Mouse (Mus musculus): ENCODE measurements at regions not wholly inside any gene's neighbourhood (a gene's known extent, or its start where the extent isn't known, plus 50 kb on each side); places are given as distances from the start of the nearest gene placed in this dataset.

DNA sequence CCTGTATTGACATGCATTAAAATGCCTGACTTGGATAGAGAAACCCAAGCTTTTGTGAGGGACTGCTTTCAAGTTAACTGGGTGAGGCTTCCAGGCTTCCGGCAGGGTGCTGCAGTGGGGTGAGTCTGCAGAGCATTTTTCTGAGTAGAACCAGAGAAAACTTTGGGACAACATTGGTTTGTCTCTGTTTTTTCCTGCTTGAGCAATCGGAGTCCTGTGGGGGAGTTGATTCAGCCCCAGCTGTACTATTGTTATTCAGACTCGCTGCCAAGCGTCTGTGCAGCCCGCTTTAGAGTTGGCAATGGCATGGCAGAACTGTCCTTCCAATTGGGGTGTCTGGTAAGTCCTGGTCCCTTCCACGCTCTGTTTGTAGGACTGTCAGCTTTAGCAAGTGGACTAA is 204.8 kb upstream of the P2ry1 start:
- TF ChIP-seq POLR2A (IDR thresholded peaks at IDR 0.05; ENCODE audit: low read depth, low read length) (no peak), CTCF (IDR thresholded peaks at IDR 0.05; ENCODE audit: extremely low read depth, insufficient read depth, insufficient read length, insufficient replicate concordance) (no peak)
- Histone ChIP-seq H3K27ac (ENCODE audit: insufficient read depth, low read length) (no peak overlapping the region), H3K4me1 (ENCODE audit: control insufficient read depth, insufficient read depth, insufficient read length) (no peaks in the 10 kb centered on the region), H3K36me3 (ENCODE audit: control insufficient read depth, insufficient read depth, low read length) (no peaks in the 10 kb centered on the region), H3K27me3 (ENCODE audit: control insufficient read depth, insufficient read depth, low read length) (no peaks in the 10 kb centered on the region), H3K4me3 (ENCODE audit: extremely low read depth, insufficient read depth, insufficient read length) (no peak overlapping the region)
- 94% methylated on average over 6 of the region's 6 CpGs for WGBS
- DNase-seq (ENCODE audit: low read depth in 1 of 2, low spot score in 2 of 2): no peak

DNA sequence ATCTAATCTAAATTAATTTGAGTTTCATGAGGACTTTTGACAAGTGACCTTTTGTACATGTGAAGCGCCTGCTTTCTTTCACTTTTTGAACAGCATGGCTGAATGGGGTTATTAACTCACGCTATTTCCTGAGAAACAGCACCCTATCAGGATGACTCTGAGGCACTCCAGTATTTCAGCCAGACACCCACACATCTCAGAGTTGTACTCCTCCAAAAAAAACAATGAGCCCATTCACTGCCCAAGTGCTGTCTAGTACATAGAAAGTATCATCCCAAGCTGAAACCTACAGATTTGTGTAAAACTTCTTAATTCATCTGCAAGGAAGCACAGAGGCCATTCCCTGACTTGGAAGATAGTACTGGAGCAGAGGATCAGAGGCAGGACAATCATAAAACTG is 204.1 kb upstream of the P2ry1 start:
- Histone ChIP-seq H3K27ac (ENCODE audit: insufficient read depth, low read length) (no peak overlapping the region), H3K36me3 (ENCODE audit: control insufficient read depth, insufficient read depth, low read length) (no peaks in the 10 kb centered on the region)

DNA sequence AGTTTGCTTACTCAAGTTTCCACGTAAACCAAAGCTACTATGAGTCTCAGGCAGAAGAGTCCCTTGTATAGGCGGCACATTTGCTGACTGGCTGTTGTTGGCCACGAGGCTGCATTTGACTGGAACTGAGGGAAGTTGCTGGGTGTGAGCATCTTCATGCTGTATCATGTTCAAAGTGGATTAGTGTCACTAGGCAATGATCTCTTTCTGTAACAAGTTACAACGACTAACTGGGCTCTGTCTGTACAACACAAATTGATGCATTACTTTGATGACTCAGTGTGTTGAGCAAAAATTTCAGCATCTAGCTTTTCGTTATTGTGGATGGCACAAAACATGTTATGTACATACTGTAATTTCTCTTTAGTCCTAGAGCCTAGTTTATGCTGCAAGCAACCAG is 203.7 kb upstream of the P2ry1 start:
- no peak overlapping the region for H3K27ac ChIP-seq (ENCODE audit: insufficient read depth, low read length)
- TF ChIP-seq POLR2A (IDR thresholded peaks at IDR 0.05; ENCODE audit: low read depth, low read length): no peak
- no peak for TF ChIP-seq CTCF (IDR thresholded peaks at IDR 0.05; ENCODE audit: extremely low read depth, insufficient read depth, insufficient read length, insufficient replicate concordance)

More for the DNA sequence above, 204.1 kb upstream of the P2ry1 start:
- no peaks in the 10 kb centered on the region for H3K27me3 ChIP-seq (ENCODE audit: control insufficient read depth, insufficient read depth, low read length)
- H3K4me1 ChIP-seq (ENCODE audit: control insufficient read depth, insufficient read depth, insufficient read length): no peaks in the 10 kb centered on the region
- no peak overlapping the region for H3K4me3 ChIP-seq (ENCODE audit: extremely low read depth, insufficient read depth, insufficient read length)
- TF ChIP-seq POLR2A (IDR thresholded peaks at IDR 0.05; ENCODE audit: low read depth, low read length) (no peak), CTCF (IDR thresholded peaks at IDR 0.05; ENCODE audit: extremely low read depth, insufficient read depth, insufficient read length, insufficient replicate concordance) (no peak)
- DNase-seq (ENCODE audit: low read depth in 1 of 2, low spot score in 2 of 2): no peak
- WGBS: 90% methylated on average over 2 of the region's 2 CpGs

DNA sequence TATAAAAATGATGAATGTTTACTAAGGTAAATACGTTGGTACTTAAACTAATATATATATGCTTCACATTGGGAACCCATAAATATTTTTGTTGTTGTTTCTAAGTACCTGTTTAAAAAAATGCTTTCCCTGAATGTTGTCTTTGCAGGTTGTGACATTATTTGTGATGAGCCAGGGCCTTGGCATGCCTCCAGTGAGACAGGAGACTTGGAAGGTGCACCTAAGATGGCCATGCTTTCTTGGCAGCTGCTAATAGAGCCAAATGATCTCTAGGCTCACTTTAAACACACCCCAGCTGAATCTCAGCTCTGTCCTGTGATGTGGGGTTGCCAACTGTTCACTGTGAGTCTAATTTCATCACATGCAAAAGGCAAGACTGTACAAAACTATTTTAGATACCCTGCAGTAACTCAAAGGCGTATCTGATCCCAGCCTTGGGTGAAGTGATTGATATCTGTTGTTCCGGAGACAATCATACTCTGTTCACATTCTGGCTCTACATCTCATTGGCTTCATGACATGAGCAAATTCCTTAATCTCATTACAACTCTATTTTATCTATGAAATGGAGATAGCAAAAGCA is 197.8 kb upstream of the P2ry1 start:
- TF ChIP-seq CTCF (IDR thresholded peaks at IDR 0.05; ENCODE audit: extremely low read depth, insufficient read depth, insufficient read length, insufficient replicate concordance) (no peak), POLR2A (IDR thresholded peaks at IDR 0.05; ENCODE audit: low read depth, low read length) (no peak)
- Histone ChIP-seq H3K36me3 (ENCODE audit: control insufficient read depth, insufficient read depth, low read length) (no peaks in the 10 kb centered on the region), H3K4me3 (ENCODE audit: extremely low read depth, insufficient read depth, insufficient read length) (no peak overlapping the region), H3K4me1 (ENCODE audit: control insufficient read depth, insufficient read depth, insufficient read length) (no peaks in the 10 kb centered on the region), H3K27me3 (ENCODE audit: control insufficient read depth, insufficient read depth, low read length) (no peaks in the 10 kb centered on the region), H3K27ac (ENCODE audit: insufficient read depth, low read length) (no peak overlapping the region)
- 95% methylated on average over 3 of the region's 3 CpGs for WGBS
- DNase-seq (ENCODE audit: low read depth in 1 of 2, low spot score in 2 of 2): no peak

More for the DNA sequence above, 203.7 kb upstream of the P2ry1 start:
- no peaks in the 10 kb centered on the region for H3K4me1 ChIP-seq (ENCODE audit: control insufficient read depth, insufficient read depth, insufficient read length)
- WGBS: 91% methylated on average over 5 of the region's 5 CpGs
- no peak overlapping the region for H3K4me3 ChIP-seq (ENCODE audit: extremely low read depth, insufficient read depth, insufficient read length)
- DNase-seq (ENCODE audit: low read depth in 1 of 2, low spot score in 2 of 2): no peak
- no peaks in the 10 kb centered on the region for H3K36me3 ChIP-seq (ENCODE audit: control insufficient read depth, insufficient read depth, low read length)
- no peaks in the 10 kb centered on the region for H3K27me3 ChIP-seq (ENCODE audit: control insufficient read depth, insufficient read depth, low read length)

DNA sequence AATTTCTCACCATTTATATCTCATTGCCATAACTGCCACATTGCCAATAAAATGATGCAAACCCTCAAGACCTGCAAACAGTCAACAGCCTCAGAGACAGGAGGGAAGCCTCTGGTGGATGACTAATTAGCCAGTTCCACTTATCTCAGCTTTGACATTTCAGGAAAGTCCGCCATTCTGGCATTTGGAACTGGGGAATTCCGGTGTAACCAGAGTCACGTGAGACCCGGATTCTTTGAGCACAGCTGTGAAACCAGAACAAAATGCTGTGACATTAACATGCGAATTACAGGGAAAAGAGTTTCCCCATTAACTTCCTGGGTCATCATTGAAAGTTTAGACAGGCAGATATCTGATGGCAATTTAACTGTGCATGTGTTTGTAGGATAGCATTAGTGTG is 190.7 kb upstream of the P2ry1 start:
- Histone ChIP-seq H3K27ac (ENCODE audit: insufficient read depth, low read length) (no peak overlapping the region), H3K4me3 (ENCODE audit: extremely low read depth, insufficient read depth, insufficient read length) (no peak overlapping the region), H3K4me1 (ENCODE audit: control insufficient read depth, insufficient read depth, insufficient read length) (no peaks in the 10 kb centered on the region), H3K36me3 (ENCODE audit: control insufficient read depth, insufficient read depth, low read length) (no peaks in the 10 kb centered on the region), H3K27me3 (ENCODE audit: control insufficient read depth, insufficient read depth, low read length) (no peaks in the 10 kb centered on the region)
- 79% methylated on average over 5 of the region's 5 CpGs for WGBS
- no peak for TF ChIP-seq POLR2A (IDR thresholded peaks at IDR 0.05; ENCODE audit: low read depth, low read length)
- no peak for TF ChIP-seq CTCF (IDR thresholded peaks at IDR 0.05; ENCODE audit: extremely low read depth, insufficient read depth, insufficient read length, insufficient replicate concordance)
- no peak for DNase-seq (ENCODE audit: low read depth in 1 of 2, low spot score in 2 of 2)

DNA sequence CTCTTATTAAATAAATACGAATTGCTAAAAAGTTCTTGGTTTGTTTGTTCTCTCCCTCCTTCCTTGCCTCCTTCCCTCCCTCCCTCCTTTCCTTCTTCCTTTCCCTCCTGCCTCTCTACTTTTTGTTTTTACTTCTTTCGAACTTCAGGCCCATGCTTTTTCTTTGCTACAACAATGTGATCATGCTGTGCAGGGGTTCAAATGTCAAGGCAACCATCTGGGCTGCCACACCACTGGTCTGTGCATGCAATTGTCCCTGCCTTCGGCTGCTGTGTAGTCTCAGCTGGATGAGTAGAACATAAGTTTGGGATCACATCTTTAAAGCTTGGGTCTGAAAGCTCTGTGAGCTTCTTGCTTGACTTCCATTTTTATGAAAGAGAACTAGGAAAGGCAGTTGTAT is 189.1 kb upstream of the P2ry1 start:
- Histone ChIP-seq H3K36me3 (ENCODE audit: control insufficient read depth, insufficient read depth, low read length) (no peaks in the 10 kb centered on the region), H3K27ac (ENCODE audit: insufficient read depth, low read length) (no peak overlapping the region), H3K4me1 (ENCODE audit: control insufficient read depth, insufficient read depth, insufficient read length) (no peaks in the 10 kb centered on the region), H3K27me3 (ENCODE audit: control insufficient read depth, insufficient read depth, low read length) (no peaks in the 10 kb centered on the region), H3K4me3 (ENCODE audit: extremely low read depth, insufficient read depth, insufficient read length) (no peak overlapping the region)
- WGBS: 86% methylated on average over 3 of the region's 3 CpGs
- no peak for TF ChIP-seq POLR2A (IDR thresholded peaks at IDR 0.05; ENCODE audit: low read depth, low read length)
- no peak for TF ChIP-seq CTCF (IDR thresholded peaks at IDR 0.05; ENCODE audit: extremely low read depth, insufficient read depth, insufficient read length, insufficient replicate concordance)
- no peak for DNase-seq (ENCODE audit: low read depth in 1 of 2, low spot score in 2 of 2)

DNA sequence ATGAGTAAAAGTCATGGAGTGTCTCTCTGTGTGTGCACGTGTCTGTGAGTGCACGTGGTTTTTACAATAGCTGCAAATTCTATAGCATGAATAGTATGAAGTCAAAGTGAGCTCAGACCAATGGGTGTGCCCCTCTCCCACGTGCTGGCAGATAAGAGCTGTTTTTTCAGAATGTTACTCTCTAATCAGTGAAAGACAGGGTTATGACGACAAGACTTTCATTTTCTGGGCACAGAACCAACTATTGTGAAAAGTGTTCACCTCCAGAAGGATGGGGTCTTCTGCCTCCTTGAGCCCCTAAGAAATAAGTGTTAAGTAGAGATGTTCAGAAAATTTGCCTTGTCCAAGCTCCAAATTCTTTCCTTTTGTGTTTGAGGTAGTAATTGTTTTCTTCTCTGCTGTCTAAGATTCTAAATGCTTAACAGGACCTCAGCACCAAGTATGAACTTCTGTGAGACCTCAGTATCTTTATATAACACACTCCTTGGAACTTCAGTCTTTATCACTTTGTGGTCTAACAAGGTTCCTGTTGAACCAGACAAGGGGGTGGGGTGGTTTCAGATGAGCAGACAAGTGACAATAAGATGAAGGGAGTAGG is 182.8 kb upstream of the P2ry1 start:
- TF ChIP-seq CTCF (IDR thresholded peaks at IDR 0.05; ENCODE audit: extremely low read depth, insufficient read depth, insufficient read length, insufficient replicate concordance): no peak
- no peak for TF ChIP-seq POLR2A (IDR thresholded peaks at IDR 0.05; ENCODE audit: low read depth, low read length)
- no peaks in the 10 kb centered on the region for H3K27me3 ChIP-seq (ENCODE audit: control insufficient read depth, insufficient read depth, low read length)
- 53% methylated on average over 4 of the region's 4 CpGs for WGBS
- no peaks in the 10 kb centered on the region for H3K36me3 ChIP-seq (ENCODE audit: control insufficient read depth, insufficient read depth, low read length)
- no peak overlapping the region for H3K4me3 ChIP-seq (ENCODE audit: extremely low read depth, insufficient read depth, insufficient read length)
- H3K27ac ChIP-seq (ENCODE audit: insufficient read depth, low read length): no peak overlapping the region
- no peaks in the 10 kb centered on the region for H3K4me1 ChIP-seq (ENCODE audit: control insufficient read depth, insufficient read depth, insufficient read length)
- DNase-seq (ENCODE audit: low read depth in 1 of 2, low spot score in 2 of 2): no peak
